Mouse (Mus musculus) stomach, embryonic 14.5 days (tissue): ENCODE measurements at regions not wholly inside any gene's neighbourhood (a gene's known extent, or its start where the extent isn't known, plus 50 kb on each side); places are given as distances from the start of the nearest gene placed in this dataset.
"Not testable (repeated sequence)": the region's sequence is repeated elsewhere in the genome, so short reads cannot be mapped to it uniquely, and the experiment has no call there.

Experiments used
- ATAC-seq: fragments of 200-750 bp; cut with Nextera tagmentation; 2 replicates; pipeline ENCODE4 v1.8.0; 2017; ENCODE audit warnings: low read depth, moderate TSS enrichment; ENCODE audit not compliant: insufficient number of reproducible peaks, insufficient read depth, low FRiP score
- H3K27ac ChIP-seq: fragments of 300-500 bp; sonication (generic); 2 replicates; pipeline ENCODE4 v1.5.1; 2014; ENCODE audit warnings: mild to moderate bottlenecking, low read length, moderate library complexity, mixed read lengths
- H3K27me3 ChIP-seq: fragments of 300-500 bp; sonication (generic); 2 replicates; pipeline ENCODE4 v1.6.1; 2014; ENCODE audit warnings: low read length, control low read depth, mixed read lengths; ENCODE audit not compliant: control insufficient read depth, insufficient read depth
- H3K36me3 ChIP-seq: fragments of 300-500 bp; sonication (generic); 2 replicates; pipeline ENCODE4 v1.6.1; 2014; ENCODE audit warnings: mild to moderate bottlenecking, control low read depth, low read length, moderate library complexity, mixed read lengths; ENCODE audit not compliant: control insufficient read depth, insufficient read depth
- H3K4me1 ChIP-seq: fragments of 300-500 bp; sonication (generic); 2 replicates; pipeline ENCODE4 v1.6.1; 2014; ENCODE audit warnings: low read length, control low read depth, mixed read lengths; ENCODE audit not compliant: control insufficient read depth, insufficient read depth
- H3K4me2 ChIP-seq: fragments of 300-500 bp; sonication (generic); replicated peaks from 2 replicates; pipeline ENCODE4 v1.6.1; 2014; ENCODE audit warnings: low read depth, low read length, control low read depth
- H3K4me3 ChIP-seq: fragments of 300-500 bp; sonication (generic); 2 replicates; pipeline ENCODE4 v1.5.1; 2014; ENCODE audit warnings: low read depth, low read length, control low read depth
- H3K9ac ChIP-seq: fragments of 300-500 bp; sonication (generic); replicated peaks from 2 replicates; pipeline ENCODE4 v1.6.1; 2014; ENCODE audit warnings: low read depth, mild to moderate bottlenecking, control low read depth, low read length, moderate library complexity, mixed read lengths
- H3K9me3 ChIP-seq: fragments of 300-500 bp; sonication (generic); 2 replicates; pipeline ENCODE4 v1.6.1; 2016; ENCODE audit warnings: low read depth, low read length, control low read depth; ENCODE audit not compliant: control insufficient read depth
- WGBS: fragments of 180-500 bp; shearing (Covaris S2); extraction: QIAGEN DNeasy Blood & Tissue Kit; methylation state at CpG from one replicate; pipeline ENCODE4 v1.1.7; 2014; 5-methylcytosine and 5-hydroxymethylcytosine counted together

- Histone ChIP-seq H3K4me2 (no peak overlapping the region), H3K27ac (no peak overlapping the region), H3K4me1 (no peaks in the 10 kb centered on the region), H3K4me3 (no peak overlapping the region), H3K27me3 (no peaks in the 10 kb centered on the region), H3K9ac (no peak overlapping the region), H3K36me3 (no peaks in the 10 kb centered on the region), H3K9me3 (no peaks in the 10 kb centered on the region)
- 73% methylated on average over 6 of the region's 6 CpGs for WGBS
- no peak for ATAC-seq
Observed at GRCm38 (mm10) chr17:6853641-6854040, 71.1 kb upstream of the Ezr start.

- no peak for ATAC-seq
- H3K9me3 ChIP-seq: no peaks in the 10 kb centered on the region
- 57% methylated on average over 11 of the region's 11 CpGs for WGBS
- H3K4me2 ChIP-seq: no peak overlapping the region
- no peak overlapping the region for H3K27ac ChIP-seq
- H3K9ac ChIP-seq: no peak overlapping the region
- no peaks in the 10 kb centered on the region for H3K27me3 ChIP-seq
- no peak overlapping the region for H3K4me3 ChIP-seq
- H3K4me1 ChIP-seq: no peaks in the 10 kb centered on the region
- no peaks in the 10 kb centered on the region for H3K36me3 ChIP-seq
Observed at GRCm38 (mm10) chr17:6852177-6852947, 69.8 kb upstream of the Ezr start.

GRCm38 (mm10) chr17:6850513-6850912 is 67.9 kb upstream of the Ezr start:
- ATAC-seq: no peak
- no peaks in the 10 kb centered on the region for H3K4me1 ChIP-seq
- H3K27ac ChIP-seq: no peak overlapping the region
- H3K4me2 ChIP-seq: no peak overlapping the region
- H3K36me3 ChIP-seq: no peaks in the 10 kb centered on the region
- no peak overlapping the region for H3K4me3 ChIP-seq
- no peaks in the 10 kb centered on the region for H3K27me3 ChIP-seq
- no peak overlapping the region for H3K9ac ChIP-seq
- H3K9me3 ChIP-seq: no peaks in the 10 kb centered on the region

- WGBS: 91% methylated on average over 19 of the region's 19 CpGs
- not testable (repeated sequence) for H3K9me3 ChIP-seq, H3K36me3 ChIP-seq, H3K27ac ChIP-seq, ATAC-seq, H3K9ac ChIP-seq, H3K4me2 ChIP-seq, H3K4me1 ChIP-seq, H3K4me3 ChIP-seq, H3K27me3 ChIP-seq
Observed at GRCm38 (mm10) chr17:6841781-6842465, 59.3 kb upstream of the Ezr start.

- peak; percentile 92 for ATAC-seq
- Histone ChIP-seq H3K9ac (no peak overlapping the region), H3K36me3 (no peaks in the 10 kb centered on the region), H3K4me3 (no peak overlapping the region), H3K9me3 (no peaks in the 10 kb centered on the region), H3K4me2 (no peak overlapping the region), H3K27me3 (no peaks in the 10 kb centered on the region), H3K4me1 (no peaks in the 10 kb centered on the region), H3K27ac (peak overlapping the region; percentile 3; the same call in 1 of the 2 replicates)
- 51% methylated on average over 7 of the region's 7 CpGs for WGBS
Observed at GRCm38 (mm10) chr17:6835333-6835916, 52.8 kb upstream of the Ezr start.
